18 mouse cellular contexts compared by ENCODE assay signal in genomic region chr4:69197577-69197976, GRCm38 (mm10).
"Had no signal": no experiment of that assay in that cellular context is flagged by ENCODE, and none has a peak within 500 bp of the region (broad histone marks: within the 10 kb centered on the region; RNA-seq: fewer than 3 reads in every experiment).

No protein-coding gene starts in this region.

- H3K27ac ChIP-seq: midbrain, embryonic 10.5 days; midbrain, embryonic 12.5 days; neural tube, embryonic 13.5 days; neural tube, embryonic 15.5 days had no signal

- H3K4me3 ChIP-seq: midbrain, embryonic 10.5 days; midbrain, embryonic 12.5 days; myocyte; neural tube, embryonic 13.5 days; neural tube, embryonic 15.5 days had no signal

- ATAC-seq: midbrain, embryonic 16.5 days had no signal

- DNase-seq: lung, adult 18-20 months; lung, embryonic 14.5 days; lung, postnatal 10 days; lung, postnatal 4 days; midbrain, embryonic 14.5 days; retina, postnatal 1 day; right cerebral cortex, postnatal 25 days; right cerebral cortex, postnatal 4 days; spleen, adult 18-20 months; thymus, adult 18-20 months; thymus, postnatal 14 days; thymus, postnatal 36 days had no signal
